Mouse (Mus musculus) embryo, embryonic 10 days (tissue): ENCODE data around the gene Myg1.
A peak's percentile ranks its signal among the peaks of the same experiment; 100 is the strongest.

Source experiments
- DNase-seq: peaks from one replicate; pipeline ENCODE4 v3.0.0-alpha.2; 2015; ENCODE audit warnings: low spot score

The Myg1 gene

GRCm38 (mm10) chr15:102331610-102332015 lies at the start of gene Myg1:
Gene Myg1, plus strand, starts transcription at chr15:102331709.
- peak; percentile 96 for DNase-seq

GRCm38 (mm10) chr15:102282463-102283292 lies 48.8 kb upstream of the Myg1 start:
- no peak for DNase-seq

GRCm38 (mm10) chr15:102283648-102284047 lies 47.9 kb upstream of the Myg1 start:
- no peak for DNase-seq

GRCm38 (mm10) chr15:102287395-102287794 lies 44.1 kb upstream of the Myg1 start:
- DNase-seq, result peak; percentile 77

GRCm38 (mm10) chr15:102295633-102296367 lies 35.7 kb upstream of the Myg1 start, which contains the start of gene Espl1:
Gene Espl1, plus strand, starts transcription at chr15:102296266.
- peak; percentile 99 for DNase-seq

- DNase-seq, result no peak
Observed at GRCm38 (mm10) chr15:102296368-102297006, 35.0 kb upstream of the Myg1 start.

- no peak for DNase-seq
Observed at GRCm38 (mm10) chr15:102302542-102302941, 29.0 kb upstream of the Myg1 start.

- DNase-seq, result no peak
Observed at GRCm38 (mm10) chr15:102308717-102309116, 22.8 kb upstream of the Myg1 start.

GRCm38 (mm10) chr15:102310074-102310845 lies 21.2 kb upstream of the Myg1 start:
- DNase-seq, result peak; percentile 25

- no peak for DNase-seq
Observed at GRCm38 (mm10) chr15:102311489-102311888, 20.0 kb upstream of the Myg1 start.

GRCm38 (mm10) chr15:102315292-102315691 lies 16.2 kb upstream of the Myg1 start:
- no peak for DNase-seq

- peak; percentile 73 for DNase-seq
Observed at GRCm38 (mm10) chr15:102316263-102316662, 15.2 kb upstream of the Myg1 start.

- no peak for DNase-seq
Observed at GRCm38 (mm10) chr15:102324654-102325473, 6.6 kb upstream of the Myg1 start.

GRCm38 (mm10) chr15:102326022-102326576 lies 5.4 kb upstream of the Myg1 start, which contains the start of gene Pfdn5:
Gene Pfdn5, plus strand, starts transcription at chr15:102326116.
- DNase-seq, result peak; percentile 94

- DNase-seq, result no peak
Observed at GRCm38 (mm10) chr15:102326892-102327291, 4.6 kb upstream of the Myg1 start.

GRCm38 (mm10) chr15:102335254-102335653 lies 3.7 kb downstream of the Myg1 start:
- no peak for DNase-seq

- DNase-seq, result peak; percentile 62
Observed at GRCm38 (mm10) chr15:102335925-102336324, 4.4 kb downstream of the Myg1 start.

GRCm38 (mm10) chr15:102336946-102337345 lies 5.4 kb downstream of the Myg1 start:
- no peak for DNase-seq

GRCm38 (mm10) chr15:102339612-102340011 lies 8.1 kb downstream of the Myg1 start:
- no peak for DNase-seq

GRCm38 (mm10) chr15:102341580-102341979 lies 10.1 kb downstream of the Myg1 start:
- peak; percentile 80 for DNase-seq
